Mouse (Mus musculus): ENCODE measurements at regions not wholly inside any gene's neighbourhood (a gene's known extent, or its start where the extent isn't known, plus 50 kb on each side); places are given as distances from the start of the nearest gene placed in this dataset.

DNA sequence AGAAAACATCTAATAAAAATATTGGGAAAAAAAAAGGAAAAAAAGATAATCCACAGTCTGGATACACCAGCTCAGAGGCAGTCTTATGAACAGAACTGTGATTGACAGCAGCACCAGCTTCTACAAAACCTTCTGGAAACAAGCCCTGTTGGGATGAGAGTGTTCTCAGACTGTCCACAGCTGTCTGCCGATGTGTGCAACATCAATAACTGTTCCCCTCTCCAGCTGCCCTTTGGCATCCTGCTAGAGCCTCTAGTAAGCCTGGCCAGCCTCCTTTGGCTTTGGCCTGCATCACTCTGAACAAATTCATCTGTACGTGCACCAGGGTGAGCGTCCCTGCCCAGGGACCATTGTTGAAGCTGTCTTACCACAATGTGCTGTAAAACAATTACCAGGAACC lies 137.0 kb upstream of the Irs2 start:
- no peak for ATAC-seq (replicated peaks; ENCODE audit: low FRiP score, low TSS enrichment, poor library complexity, severe bottlenecking)

DNA sequence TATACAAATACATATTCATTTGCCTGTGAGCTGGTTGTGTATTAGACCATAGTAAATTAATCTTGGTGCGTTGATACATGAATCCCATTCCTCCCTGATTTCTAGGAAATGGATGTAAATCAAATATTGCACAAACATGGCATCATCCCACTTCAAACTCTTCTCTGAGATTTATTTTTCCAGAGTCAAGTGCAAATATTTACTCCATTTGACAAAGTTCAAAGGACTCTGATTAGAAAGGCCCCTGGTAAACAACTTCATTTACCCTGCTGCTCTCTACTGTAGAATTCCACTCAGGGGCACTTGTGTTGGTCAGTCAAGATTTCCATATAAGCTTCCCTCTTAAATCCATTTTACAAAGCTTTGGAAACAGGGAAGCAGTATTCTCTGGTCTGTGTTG lies 132.3 kb upstream of the Irs2 start:
- no peak for ATAC-seq (replicated peaks; ENCODE audit: low FRiP score, low TSS enrichment, poor library complexity, severe bottlenecking)

DNA sequence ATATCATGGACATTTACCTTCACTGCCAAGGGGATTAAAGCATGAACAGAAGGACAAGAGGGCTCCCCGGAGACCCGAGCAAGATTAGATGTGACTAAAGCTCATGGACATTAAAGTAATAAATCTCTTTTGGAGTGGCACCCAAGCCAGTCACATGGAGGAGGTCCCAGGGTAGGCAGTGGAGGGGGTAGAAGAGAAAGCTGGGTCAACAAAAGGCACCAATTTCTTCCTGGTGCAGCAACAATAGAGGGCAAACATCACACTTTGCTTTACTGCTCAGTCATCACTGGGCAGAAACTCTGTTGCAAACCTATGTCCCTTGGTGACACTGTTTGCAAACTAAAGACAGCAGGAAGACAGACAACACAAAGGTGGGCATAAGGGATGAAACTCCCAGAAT lies 131.0 kb upstream of the Irs2 start:
- no peak for ATAC-seq (replicated peaks; ENCODE audit: low FRiP score, low TSS enrichment, poor library complexity, severe bottlenecking)

GRCm38 (mm10) chr8:11138302-11139020 lies 130.2 kb upstream of the Irs2 start:
- no peak for ATAC-seq (replicated peaks; ENCODE audit: low FRiP score, low TSS enrichment, poor library complexity, severe bottlenecking)

DNA sequence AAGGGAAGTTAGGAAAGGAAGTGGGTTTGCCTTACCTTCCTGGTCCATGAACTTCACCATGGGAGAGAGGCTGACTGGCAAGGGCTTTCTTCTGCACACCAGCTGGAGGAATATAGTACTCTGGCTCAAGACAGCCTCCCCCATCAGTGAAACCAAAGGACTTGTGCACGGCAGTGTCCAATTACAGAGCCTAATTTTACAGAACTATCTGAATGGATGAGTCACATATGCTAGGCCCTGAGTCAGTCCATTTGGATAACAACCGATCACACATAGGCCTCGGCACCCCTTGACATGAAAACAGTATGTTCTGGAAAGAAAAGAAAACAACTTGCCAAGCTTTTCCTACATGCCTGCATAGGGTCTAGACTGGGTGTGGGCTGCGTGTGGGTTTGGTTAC lies 128.3 kb upstream of the Irs2 start:
- ATAC-seq (replicated peaks; ENCODE audit: low FRiP score, low TSS enrichment, poor library complexity, severe bottlenecking), result no peak

- ATAC-seq (replicated peaks; ENCODE audit: low FRiP score, low TSS enrichment, poor library complexity, severe bottlenecking), result no peak
Measured at GRCm38 (mm10) chr8:11135135-11135534, 126.9 kb upstream of the Irs2 start.

DNA sequence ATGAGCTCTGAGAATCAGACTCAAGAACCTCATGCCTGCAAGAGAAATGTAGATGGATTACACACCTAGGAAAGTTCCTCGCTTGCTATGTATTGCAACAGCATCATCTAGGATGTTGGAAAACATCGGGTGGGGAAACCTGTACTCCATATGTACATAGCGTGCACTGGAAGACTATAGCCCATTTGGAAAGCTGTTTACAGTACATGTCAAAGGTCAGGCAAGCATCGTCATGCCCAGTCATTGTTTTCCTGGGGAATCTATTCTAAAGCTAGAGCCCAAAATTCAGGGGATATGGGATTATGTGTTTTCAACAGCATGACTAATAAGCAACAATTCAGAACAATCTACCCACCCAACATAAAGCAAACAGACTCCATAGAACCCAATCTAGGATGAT lies 126.3 kb upstream of the Irs2 start:
- ATAC-seq (replicated peaks; ENCODE audit: low FRiP score, low TSS enrichment, poor library complexity, severe bottlenecking), result no peak

DNA sequence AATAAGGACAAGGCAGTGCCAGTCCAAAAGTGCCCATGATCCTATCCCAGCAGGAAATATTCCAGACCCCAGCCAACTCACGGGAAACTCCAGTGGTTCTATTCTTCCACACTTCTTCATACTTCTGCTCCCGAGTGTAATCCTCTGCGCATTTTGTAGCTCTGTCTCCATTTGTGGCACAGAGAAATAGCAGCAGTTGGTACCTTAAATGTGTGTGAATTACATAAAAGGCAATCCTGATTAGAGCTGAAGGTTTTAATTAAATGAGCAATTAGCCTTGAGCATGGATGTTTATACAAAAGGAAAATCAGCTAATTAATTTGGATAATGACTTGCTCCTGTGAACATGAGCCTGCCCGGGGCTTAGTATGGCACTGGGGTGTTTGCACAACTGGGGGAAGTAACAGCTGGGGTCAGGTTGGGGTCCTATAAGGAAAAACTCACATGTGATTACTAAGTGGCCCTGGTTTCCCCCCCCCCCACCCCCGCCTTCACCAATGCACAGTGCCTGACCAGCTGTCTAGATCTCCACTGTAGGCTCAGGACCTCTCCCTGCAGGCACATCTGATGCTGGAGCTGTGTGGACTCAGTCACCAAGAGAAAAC lies 110.9 kb upstream of the Irs2 start:
- no peak for ATAC-seq (replicated peaks; ENCODE audit: low FRiP score, low TSS enrichment, poor library complexity, severe bottlenecking)

GRCm38 (mm10) chr8:11116534-11116933 lies 108.3 kb upstream of the Irs2 start:
- ATAC-seq (replicated peaks; ENCODE audit: low FRiP score, low TSS enrichment, poor library complexity, severe bottlenecking), result peak; percentile 61

DNA sequence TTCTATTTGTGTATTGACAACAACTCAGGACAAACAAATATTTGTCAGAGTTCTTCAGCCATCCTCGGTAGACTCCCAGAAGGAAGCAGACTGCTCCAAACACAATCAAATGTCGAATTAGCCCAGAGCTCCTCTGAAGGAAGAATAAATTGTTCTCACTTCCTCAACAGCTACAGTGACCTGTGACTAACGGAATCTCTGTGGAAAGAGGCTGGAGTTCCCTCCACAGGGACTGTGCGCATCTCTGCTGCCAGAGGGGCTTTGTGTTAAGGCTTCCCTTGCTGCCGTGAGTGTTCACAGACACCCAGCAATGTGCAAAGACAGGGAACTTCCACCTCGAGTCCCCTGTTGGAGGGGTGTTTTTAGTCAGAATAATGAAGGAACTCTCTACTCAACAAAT lies 107.0 kb upstream of the Irs2 start:
- ATAC-seq (replicated peaks; ENCODE audit: low FRiP score, low TSS enrichment, poor library complexity, severe bottlenecking), result no peak

- no peak for ATAC-seq (replicated peaks; ENCODE audit: low FRiP score, low TSS enrichment, poor library complexity, severe bottlenecking)
Measured at GRCm38 (mm10) chr8:11114531-11114930, 106.3 kb upstream of the Irs2 start.

DNA sequence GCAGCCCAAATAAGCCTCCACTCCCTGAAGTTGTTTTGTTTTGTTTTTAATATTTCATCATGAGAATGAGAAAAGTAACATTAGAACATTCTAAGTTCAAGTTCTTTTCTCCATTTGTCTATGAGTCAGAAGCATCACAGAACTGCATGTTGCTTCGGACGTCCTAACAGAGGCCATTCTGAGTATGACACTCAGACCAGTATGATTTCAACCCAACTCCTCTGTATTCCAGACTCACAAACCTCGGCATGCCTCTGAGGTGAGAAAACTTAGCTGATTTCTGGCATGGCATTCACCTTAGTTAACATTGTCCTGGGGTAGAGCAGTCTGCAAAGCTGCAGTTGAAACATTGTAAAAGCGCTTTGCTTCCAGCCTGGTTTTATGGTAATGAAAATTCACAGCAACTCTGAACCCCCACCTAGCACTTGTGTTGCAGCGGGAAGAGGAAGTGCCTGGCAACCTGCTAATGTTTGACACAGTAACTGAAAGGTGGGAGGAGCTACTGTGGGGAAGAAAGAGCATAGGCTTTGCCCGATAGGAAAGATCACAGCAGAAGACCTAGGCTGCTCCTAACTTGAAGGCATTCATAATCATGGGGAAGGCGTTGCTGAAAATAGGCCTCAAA lies 104.8 kb upstream of the Irs2 start:
- peak; percentile 63; the same call in 1 of the 2 replicates for ATAC-seq (replicated peaks; ENCODE audit: low FRiP score, low TSS enrichment, poor library complexity, severe bottlenecking)

- ATAC-seq (replicated peaks; ENCODE audit: low FRiP score, low TSS enrichment, poor library complexity, severe bottlenecking), result no peak
Measured at GRCm38 (mm10) chr8:11111987-11112386, 103.7 kb upstream of the Irs2 start.

GRCm38 (mm10) chr8:11107435-11107834 lies 99.2 kb upstream of the Irs2 start:
- ATAC-seq (replicated peaks; ENCODE audit: low FRiP score, low TSS enrichment, poor library complexity, severe bottlenecking), result no peak

GRCm38 (mm10) chr8:11107021-11107420 lies 98.8 kb upstream of the Irs2 start:
- no peak for ATAC-seq (replicated peaks; ENCODE audit: low FRiP score, low TSS enrichment, poor library complexity, severe bottlenecking)

GRCm38 (mm10) chr8:11103745-11104607 lies 95.7 kb upstream of the Irs2 start:
- ATAC-seq (replicated peaks; ENCODE audit: low FRiP score, low TSS enrichment, poor library complexity, severe bottlenecking), result no peak

- no peak for ATAC-seq (replicated peaks; ENCODE audit: low FRiP score, low TSS enrichment, poor library complexity, severe bottlenecking)
Measured at GRCm38 (mm10) chr8:11100310-11100709, 92.1 kb upstream of the Irs2 start.

- ATAC-seq (replicated peaks; ENCODE audit: low FRiP score, low TSS enrichment, poor library complexity, severe bottlenecking), result no peak
Measured at GRCm38 (mm10) chr8:11099591-11099855, 91.3 kb upstream of the Irs2 start.

- ATAC-seq (replicated peaks; ENCODE audit: low FRiP score, low TSS enrichment, poor library complexity, severe bottlenecking), result no peak
Measured at GRCm38 (mm10) chr8:11098790-11099590, 90.7 kb upstream of the Irs2 start.

All from megakaryocyte-erythroid progenitor cell, adult 5-6 weeks (primary cell).